Mouse (Mus musculus): ENCODE data around the gene Cd59b. TPM values are rescaled to one million over a fixed set of nuclear protein-coding genes. Genes with fewer than 3 reads are reported as not detected.

Cd59b gene
- polyA plus RNA-seq, 1 experiment from 2014 or later: 3.8 TPM

DNA sequence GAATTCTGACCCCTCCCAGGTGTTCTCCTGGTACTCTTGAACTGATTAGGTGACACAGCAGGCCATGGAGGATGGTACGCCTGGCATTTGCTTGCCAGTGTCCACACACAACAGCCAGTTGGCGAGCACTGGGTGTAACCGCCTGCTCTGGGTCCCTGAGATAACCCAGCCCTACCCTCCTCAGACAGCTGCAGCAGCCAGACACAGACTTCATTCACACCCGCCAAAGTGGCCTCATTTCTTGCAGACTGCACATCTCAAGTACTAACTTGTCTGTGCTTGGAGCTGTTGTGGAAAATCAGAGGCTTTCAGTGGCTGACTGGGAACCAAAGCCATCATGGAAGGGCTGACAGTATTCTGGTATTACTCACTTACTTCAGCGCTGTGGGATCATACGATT, 60.5 kb downstream of the Cd59b start:
- H3K4me1 ChIP-seq: peaks cover 8% of the 10 kb centered on the region
- H3K27me3 ChIP-seq (ENCODE audit: low read depth, poor library complexity, severe bottlenecking): peaks cover 24% of the 10 kb centered on the region; the same call in 1 of the 2 replicates
- 87% methylated on average over 6 of the region's 6 CpGs for WGBS
- DNase-seq (ENCODE audit: low spot score): no peak
- H3K27ac ChIP-seq: no peak overlapping the region
- no peaks in the 10 kb centered on the region for H3K36me3 ChIP-seq
- H3K4me3 ChIP-seq: no peak overlapping the region
- no peaks in the 10 kb centered on the region for H3K9me3 ChIP-seq (replicated peaks)

DNA sequence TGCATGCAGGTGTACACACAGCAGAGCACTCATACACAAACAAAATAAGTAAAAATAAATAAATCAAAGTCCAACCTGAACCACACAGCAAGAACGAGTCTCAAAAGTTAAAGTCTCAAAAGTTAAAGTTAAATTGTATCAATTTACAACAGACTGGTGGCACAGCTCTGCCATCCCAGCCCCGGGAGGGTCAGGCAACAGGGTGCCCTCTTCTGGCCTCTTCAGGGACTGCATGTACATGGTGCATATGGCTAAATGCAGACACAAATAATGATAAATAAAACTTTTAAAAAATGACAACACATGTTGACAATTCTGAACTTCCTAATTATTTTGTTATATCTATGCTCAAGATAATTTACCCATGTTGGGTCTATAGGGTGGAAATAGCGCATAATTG, 61.3 kb downstream of the Cd59b start:
- peaks cover 16% of the 10 kb centered on the region; the same call in 1 of the 2 replicates for H3K27me3 ChIP-seq (ENCODE audit: low read depth, poor library complexity, severe bottlenecking)
- 69% methylated on average over 3 of the region's 3 CpGs for WGBS
- H3K36me3 ChIP-seq: no peaks in the 10 kb centered on the region
- H3K9me3 ChIP-seq (replicated peaks): no peaks in the 10 kb centered on the region
- no peak overlapping the region for H3K27ac ChIP-seq
- no peak overlapping the region for H3K4me3 ChIP-seq
- peaks cover 8% of the 10 kb centered on the region for H3K4me1 ChIP-seq
- peak; percentile 62 for DNase-seq (ENCODE audit: low spot score)

GRCm38 (mm10) chr2:104132266-104132859, 62.7 kb downstream of the Cd59b start:
- Histone ChIP-seq H3K9me3 (replicated peaks) (no peaks in the 10 kb centered on the region), H3K4me1 (peaks cover 8% of the 10 kb centered on the region), H3K27me3 (ENCODE audit: low read depth, poor library complexity, severe bottlenecking) (0 out of 2 replicates have a peak, but pooled peaks cover 2% of the 10 kb centered on the region), H3K36me3 (no peaks in the 10 kb centered on the region), H3K4me3 (no peak overlapping the region), H3K27ac (no peak overlapping the region)
- DNase-seq (ENCODE audit: low spot score): no peak
- WGBS: 80% methylated on average over 7 of the region's 7 CpGs

- Histone ChIP-seq H3K4me1 (peaks cover 8% of the 10 kb centered on the region), H3K27ac (no peak overlapping the region), H3K36me3 (no peaks in the 10 kb centered on the region), H3K9me3 (replicated peaks) (no peaks in the 10 kb centered on the region), H3K27me3 (ENCODE audit: low read depth, poor library complexity, severe bottlenecking) (no peaks in the 10 kb centered on the region), H3K4me3 (no peak overlapping the region)
- DNase-seq (ENCODE audit: low spot score): no peak
- WGBS: 38% methylated on average over 12 of the region's 12 CpGs
Measured at GRCm38 (mm10) chr2:104133042-104133810, 63.6 kb downstream of the Cd59b start.

DNA sequence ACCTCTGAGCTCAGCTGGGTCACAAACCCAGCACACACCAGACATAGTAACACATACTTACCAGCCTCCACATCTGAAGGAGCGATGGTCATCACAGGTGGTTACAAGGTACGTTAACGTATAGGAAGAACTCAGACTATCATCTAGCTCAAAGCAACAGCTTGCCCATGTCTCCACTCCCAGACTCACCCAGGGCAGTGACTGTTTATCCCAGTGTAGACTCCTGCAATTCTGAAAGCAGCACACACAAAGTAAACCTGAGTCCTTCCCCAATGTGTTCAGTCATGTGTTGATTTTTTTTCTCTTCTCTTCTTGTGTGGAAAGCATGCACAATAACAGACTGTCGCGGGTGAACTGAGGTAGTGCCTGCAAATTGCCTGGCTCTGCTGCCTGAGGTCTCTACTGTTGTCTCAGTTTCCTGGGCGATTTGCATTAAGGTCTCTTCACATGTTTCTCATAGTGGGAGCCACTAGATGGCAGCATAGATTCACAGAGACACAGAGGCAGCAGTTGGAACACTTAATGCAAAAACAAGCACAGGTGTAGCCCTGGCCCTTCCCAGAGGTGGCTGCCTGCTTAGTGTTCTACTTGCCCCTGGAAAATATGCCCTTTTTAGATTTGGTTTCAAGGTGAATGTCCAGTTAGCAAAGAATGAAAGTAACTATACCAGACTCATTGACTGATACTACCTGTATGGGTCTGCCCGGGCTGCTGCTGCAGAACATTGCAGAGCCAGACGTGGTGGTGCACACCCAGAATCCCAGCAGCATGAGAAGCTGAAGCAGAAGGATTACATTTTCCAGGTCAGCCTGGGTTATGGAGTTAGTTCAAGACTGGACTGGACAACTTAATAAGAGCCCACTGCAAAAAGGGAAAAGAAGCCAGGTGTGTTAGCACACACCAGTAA, 64.8 kb downstream of the Cd59b start:
- DNase-seq (ENCODE audit: low spot score): peak; percentile 68
- Histone ChIP-seq H3K27me3 (ENCODE audit: low read depth, poor library complexity, severe bottlenecking) (no peaks in the 10 kb centered on the region), H3K4me1 (peaks cover 8% of the 10 kb centered on the region), H3K9me3 (replicated peaks) (no peaks in the 10 kb centered on the region), H3K27ac (no peak overlapping the region), H3K36me3 (no peaks in the 10 kb centered on the region), H3K4me3 (no peak overlapping the region)
- WGBS: 49% methylated on average over 8 of the region's 8 CpGs

GRCm38 (mm10) chr2:104135920-104136319, 66.3 kb downstream of the Cd59b start:
- peaks cover 8% of the 10 kb centered on the region for H3K4me1 ChIP-seq
- no peak for DNase-seq (ENCODE audit: low spot score)

More at GRCm38 (mm10) chr2:104135920-104136319, 66.3 kb downstream of the Cd59b start:
- Histone ChIP-seq H3K27ac (no peak overlapping the region), H3K27me3 (ENCODE audit: low read depth, poor library complexity, severe bottlenecking) (no peaks in the 10 kb centered on the region), H3K36me3 (no peaks in the 10 kb centered on the region), H3K9me3 (replicated peaks) (no peaks in the 10 kb centered on the region), H3K4me3 (no peak overlapping the region)
- WGBS: 68% methylated on average over 2 of the region's 2 CpGs

Other genes starting within 250 kb of the Cd59b start
- 29.3 and 30.6 TPM in 2 replicates for gene Lmo2, start 111.9 kb upstream of the Cd59b start, polyA plus RNA-seq (2016; fragmentation: Nextera tagmentation; extraction: Ambion mirVana)
- gene Fbxo3, start 42.1 kb upstream of the Cd59b start, polyA plus RNA-seq (2016; fragmentation: Nextera tagmentation; extraction: Ambion mirVana): 39.2 and 47.8 TPM in 2 replicates
- 1.8 and 3.4 TPM in 2 replicates for gene 4931422A03Rik, start 41.5 kb upstream of the Cd59b start, polyA plus RNA-seq (2016; fragmentation: Nextera tagmentation; extraction: Ambion mirVana)
- not detected in 2 replicates for gene Gm10912, start 4.0 kb upstream of the Cd59b start, polyA plus RNA-seq (2016; fragmentation: Nextera tagmentation; extraction: Ambion mirVana)
- gene Gm10799, start 1.3 kb upstream of the Cd59b start, polyA plus RNA-seq (2016; fragmentation: Nextera tagmentation; extraction: Ambion mirVana): not detected in 2 replicates
- gene Cd59a, start 26.0 kb downstream of the Cd59b start, polyA plus RNA-seq (2016; fragmentation: Nextera tagmentation; extraction: Ambion mirVana): 13.9 and 17.6 TPM in 2 replicates
- gene A930018P22Rik, start 52.9 kb downstream of the Cd59b start, polyA plus RNA-seq (2016; fragmentation: Nextera tagmentation; extraction: Ambion mirVana): not detected in 2 replicates